Mouse (Mus musculus): ENCODE measurements around the gene Fbxo11.

DNA sequence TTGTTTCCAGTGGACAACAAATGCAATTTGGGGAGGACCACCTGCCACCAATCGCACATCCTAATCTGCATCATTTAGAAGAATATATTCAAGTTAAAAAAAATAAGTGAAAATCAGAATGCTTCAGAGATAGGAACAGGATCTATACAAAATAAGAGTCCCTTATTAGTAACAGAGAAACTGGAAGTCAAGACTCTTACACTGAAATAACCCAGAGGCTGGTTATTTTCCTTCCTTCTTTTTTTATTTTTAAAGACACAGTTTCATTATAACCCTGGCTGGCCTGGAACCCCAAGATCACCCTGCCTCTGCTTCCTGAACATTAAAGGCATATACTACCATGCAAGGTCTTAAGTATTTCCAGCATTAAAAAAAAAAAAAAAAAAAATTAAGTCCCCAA is 7.2 kb downstream of the Fbxo11 start:
- TF ChIP-seq ZC3H11A (IDR thresholded peaks at IDR 0.05; ENCODE audit: low read depth, low read length) (no peak), MEF2A (IDR thresholded peaks at IDR 0.05; ENCODE audit: extremely low read depth, insufficient replicate concordance, low read depth, low read length, poor library complexity, severe bottlenecking) (no peak), CTCF (IDR thresholded peaks at IDR 0.05 in 2 of 3, conservative IDR thresholded peaks at IDR 0.05 in 1 of 3; ENCODE audit: control insufficient read depth in 1 of 3, insufficient read depth in 1 of 3, low read depth in 2 of 3, low read length in 3 of 3, poor library complexity in 1 of 3, severe bottlenecking in 1 of 3) (no peak), POLR2A (IDR thresholded peaks at IDR 0.05; ENCODE audit: control insufficient read depth in 1 of 2, insufficient read depth in 1 of 2, low read depth in 1 of 2, low read length in 2 of 2, poor library complexity in 1 of 2) (no peak), BHLHE40 (IDR thresholded peaks at IDR 0.05; ENCODE audit: borderline replicate concordance, low read depth, low read length) (no peak), TBP (IDR thresholded peaks at IDR 0.05; ENCODE audit: low read depth, low read length) (no peak), TAL1 (IDR thresholded peaks at IDR 0.05; ENCODE audit: low read length) (no peak), TCF12 (IDR thresholded peaks at IDR 0.05; ENCODE audit: low read depth, low read length) (no peak), CHD2 (IDR thresholded peaks at IDR 0.05; ENCODE audit: low read length) (no peak), MAZ (IDR thresholded peaks at IDR 0.05; ENCODE audit: low read depth, low read length) (no peak), ZNF384 (IDR thresholded peaks at IDR 0.05; ENCODE audit: low read depth, low read length) (peak; percentile 100), NRF1 (IDR thresholded peaks at IDR 0.05; ENCODE audit: insufficient read depth, low read depth, low read length, poor library complexity, severe bottlenecking) (no peak), ZKSCAN1 (IDR thresholded peaks at IDR 0.05; ENCODE audit: low read depth, low read length) (no peak; the same call in 1 of the 2 replicates)

Measured in MEL (cell line).